Mouse (Mus musculus) hindbrain, embryonic 16.5 days (tissue): ENCODE data around the gene Numbl. TPM values are rescaled to one million over a fixed set of nuclear protein-coding genes. Genes with fewer than 3 reads are reported as not detected.
"Not testable (repeated sequence)": the region's sequence is repeated elsewhere in the genome, so short reads cannot be mapped to it uniquely, and the experiment has no call there.

Experiments
- ATAC-seq: fragments of 200-750 bp; cut with Nextera tagmentation; 2 replicates; pipeline ENCODE4 v1.8.0; 2017; ENCODE audit warnings: moderate TSS enrichment, moderate library complexity
- H3K27ac ChIP-seq: fragments of 300-500 bp; sonication (generic); 2 replicates; pipeline ENCODE4 v1.5.1; 2014; ENCODE audit warnings: low read depth, mild to moderate bottlenecking, control low read depth, low read length, moderate library complexity
- H3K27me3 ChIP-seq: fragments of 300-500 bp; sonication (generic); replicated peaks from 2 replicates; pipeline ENCODE4 v1.6.1; 2014; ENCODE audit warnings: low read length; ENCODE audit not compliant: control insufficient read depth, insufficient read depth
- H3K36me3 ChIP-seq: fragments of 300-500 bp; sonication (generic); 2 replicates; pipeline ENCODE4 v1.6.1; 2014; ENCODE audit warnings: mild to moderate bottlenecking, low read length, moderate library complexity, mixed read lengths; ENCODE audit not compliant: control insufficient read depth, insufficient read depth
- H3K4me1 ChIP-seq: fragments of 300-500 bp; sonication (generic); 2 replicates; pipeline ENCODE4 v1.6.1; 2014; ENCODE audit warnings: low read depth, low read length; ENCODE audit not compliant: control insufficient read depth, insufficient read depth
- H3K4me2 ChIP-seq: fragments of 300-500 bp; sonication (generic); 2 replicates; pipeline ENCODE4 v1.6.1; 2014; ENCODE audit warnings: mild to moderate bottlenecking, low read length, control low read depth, moderate library complexity
- H3K4me3 ChIP-seq: fragments of 300-500 bp; sonication (generic); 2 replicates; pipeline ENCODE4 v1.5.1; 2014; ENCODE audit warnings: mild to moderate bottlenecking, low read length, control low read depth, moderate library complexity
- H3K9ac ChIP-seq: fragments of 300-500 bp; sonication (generic); 2 replicates; pipeline ENCODE4 v1.6.1; 2014; ENCODE audit warnings: low read depth, mild to moderate bottlenecking, control low read depth, low read length, moderate library complexity
- H3K9me3 ChIP-seq: fragments of 300-500 bp; sonication (generic); 2 replicates; pipeline ENCODE4 v1.6.1; 2014; ENCODE audit warnings: mild to moderate bottlenecking, low read length, moderate library complexity; ENCODE audit not compliant: control insufficient read depth
- WGBS: fragments of 180-500 bp; shearing (Covaris S2); extraction: QIAGEN DNeasy Blood & Tissue Kit; methylation state at CpG from one replicate; pipeline ENCODE4 v1.1.7; 2014; 5-methylcytosine and 5-hydroxymethylcytosine counted together
- polyA plus RNA-seq: library from polyadenylated mRNA; unstranded; fragments of >200 nt; fragmentation: Nextera tagmentation; extraction: Ambion mirVana; gene quantifications from 2 replicates; pipeline ENCODE4 v1.2.1, GENCODE M21; 2015

Gene Numbl
- polyA plus RNA-seq, 1 experiment from 2014 or later = 54.4 TPM

DNA sequence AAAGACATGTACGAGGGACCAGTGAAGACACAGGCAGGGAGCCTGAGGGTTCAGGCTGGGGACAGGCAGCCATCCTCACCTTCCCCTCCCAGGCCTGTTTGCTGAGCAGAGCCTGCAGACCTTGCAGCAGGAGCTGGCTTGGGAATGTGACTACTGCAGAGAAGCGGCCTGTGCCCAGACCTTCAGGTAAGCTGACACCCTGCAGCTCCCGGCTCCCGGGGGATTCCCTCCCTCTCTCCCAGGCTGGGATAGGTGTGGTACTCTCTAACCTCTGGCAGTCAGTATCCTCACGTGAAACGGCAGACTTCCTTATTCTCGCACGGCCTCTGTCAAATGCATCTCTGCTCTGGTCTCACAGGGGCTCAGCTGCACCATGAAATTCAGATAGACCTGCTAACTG is 15.0 kb upstream of the Numbl start:
- Histone ChIP-seq H3K9me3 (no peaks in the 10 kb centered on the region), H3K27me3 (no peaks in the 10 kb centered on the region), H3K4me3 (no peak overlapping the region), H3K27ac (no peak overlapping the region), H3K4me2 (no peak overlapping the region), H3K9ac (no peak overlapping the region), H3K4me1 (no peaks in the 10 kb centered on the region), H3K36me3 (peaks cover 29% of the 10 kb centered on the region)
- ATAC-seq = no peak
- 75% methylated on average over 8 of the region's 8 CpGs for WGBS

DNA sequence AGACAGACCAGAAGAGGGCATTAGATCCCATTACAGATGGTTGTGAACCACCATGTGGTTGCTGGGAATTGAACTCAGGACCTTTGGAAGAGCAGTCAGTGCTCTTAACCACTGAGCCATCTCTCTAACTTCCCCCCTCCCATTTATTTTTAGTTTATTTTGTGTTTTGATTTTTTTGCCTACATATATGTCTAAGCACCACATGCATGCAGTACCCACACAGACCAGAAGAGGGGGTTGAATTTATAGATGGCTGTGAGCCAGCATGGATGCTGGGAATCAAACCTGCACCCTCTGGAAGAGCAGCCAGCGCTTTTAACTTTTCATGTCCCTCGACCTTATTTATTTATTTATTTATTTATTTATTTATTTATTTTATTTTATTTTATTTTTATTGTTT is 14.1 kb upstream of the Numbl start:
- 78% methylated on average over 2 of the region's 2 CpGs for WGBS
- H3K36me3 ChIP-seq = peaks cover 29% of the 10 kb centered on the region

DNA sequence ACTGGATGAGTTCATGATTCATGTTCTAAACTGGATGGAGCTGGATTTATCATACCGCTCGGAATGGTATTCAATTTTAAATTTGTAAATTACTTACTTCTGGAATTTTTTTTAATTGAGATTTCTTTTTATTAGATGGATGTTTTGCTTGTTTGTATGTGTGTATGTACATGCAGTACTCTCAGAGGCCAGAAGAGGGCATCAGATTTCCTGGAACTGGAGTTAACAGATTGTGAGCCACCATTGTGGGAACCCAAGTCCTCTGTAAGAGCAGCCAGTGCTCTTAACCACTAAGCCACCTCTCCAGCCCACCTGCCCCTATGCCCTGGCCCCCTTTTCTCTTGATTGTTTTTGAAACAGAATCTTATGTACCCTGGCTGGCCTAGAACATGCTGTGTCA is 9.1 kb upstream of the Numbl start:
- 94% methylated on average over 2 of the region's 2 CpGs for WGBS
- Histone ChIP-seq H3K4me1 (no peaks in the 10 kb centered on the region), H3K9ac (no peak overlapping the region), H3K27ac (no peak overlapping the region), H3K36me3 (0 out of 2 replicates have a peak, but pooled peaks cover 7% of the 10 kb centered on the region), H3K4me3 (no peak overlapping the region), H3K4me2 (no peak overlapping the region), H3K27me3 (no peaks in the 10 kb centered on the region), H3K9me3 (no peaks in the 10 kb centered on the region)
- ATAC-seq = no peak

More for the DNA sequence above, 14.1 kb upstream of the Numbl start:
- H3K9ac ChIP-seq, H3K4me1 ChIP-seq, H3K27ac ChIP-seq, H3K4me3 ChIP-seq, ATAC-seq, H3K4me2 ChIP-seq, H3K9me3 ChIP-seq, H3K27me3 ChIP-seq: not testable (repeated sequence)

DNA sequence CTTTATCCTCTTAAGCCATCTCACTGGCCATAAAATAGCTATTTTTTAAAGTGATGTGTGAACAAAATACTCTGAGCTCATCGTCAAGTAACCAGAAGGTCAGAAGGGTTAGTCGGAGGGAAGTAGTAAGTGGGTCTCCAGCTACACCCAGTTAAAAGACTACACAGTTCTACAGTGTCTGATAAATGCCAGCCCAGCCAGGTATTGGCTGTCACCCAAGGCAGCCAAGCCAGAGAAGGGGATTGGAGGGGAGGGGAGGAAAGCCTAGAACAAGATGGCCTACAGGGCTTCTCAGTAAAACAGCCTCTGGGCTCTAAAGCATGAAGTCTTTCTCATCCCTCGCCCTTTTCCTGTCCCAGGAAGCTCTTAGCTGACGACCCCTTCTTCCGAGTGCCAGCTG is 8.3 kb upstream of the Numbl start:
- peak; percentile 48; the same call in 1 of the 2 replicates for ATAC-seq
- 85% methylated on average over 5 of the region's 5 CpGs for WGBS
- Histone ChIP-seq H3K27me3 (no peaks in the 10 kb centered on the region), H3K36me3 (0 out of 2 replicates have a peak, but pooled peaks cover 7% of the 10 kb centered on the region), H3K27ac (no peak overlapping the region), H3K9me3 (no peaks in the 10 kb centered on the region), H3K4me3 (no peak overlapping the region), H3K9ac (no peak overlapping the region), H3K4me2 (no peak overlapping the region), H3K4me1 (no peaks in the 10 kb centered on the region)

DNA sequence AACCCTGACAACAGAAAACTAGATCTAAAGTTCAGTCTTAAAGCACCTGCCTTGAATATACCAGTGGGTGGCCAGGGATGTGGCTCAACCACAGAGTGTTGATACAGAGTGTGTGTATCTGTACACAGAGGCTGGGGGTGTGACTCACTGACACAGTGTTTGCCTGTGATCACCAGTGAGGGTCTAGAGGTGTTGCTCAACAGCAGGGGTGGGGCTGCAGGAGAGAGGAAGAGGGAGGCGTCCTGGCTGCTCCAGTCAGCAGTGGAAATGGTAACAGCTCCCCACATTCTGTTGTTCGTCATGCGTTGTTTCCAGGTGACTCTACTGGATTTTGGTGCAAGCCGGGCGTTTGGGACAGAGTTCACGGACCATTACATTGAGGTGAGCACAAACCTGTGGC is 6.3 kb upstream of the Numbl start:
- no peaks in the 10 kb centered on the region for H3K27me3 ChIP-seq
- H3K9ac ChIP-seq = no peak overlapping the region
- H3K36me3 ChIP-seq = no peaks in the 10 kb centered on the region
- no peaks in the 10 kb centered on the region for H3K9me3 ChIP-seq
- H3K4me1 ChIP-seq = no peaks in the 10 kb centered on the region
- no peak for ATAC-seq
- H3K4me3 ChIP-seq = no peak overlapping the region
- WGBS = 88% methylated on average over 6 of the region's 6 CpGs
- H3K27ac ChIP-seq = no peak overlapping the region
- no peak overlapping the region for H3K4me2 ChIP-seq

DNA sequence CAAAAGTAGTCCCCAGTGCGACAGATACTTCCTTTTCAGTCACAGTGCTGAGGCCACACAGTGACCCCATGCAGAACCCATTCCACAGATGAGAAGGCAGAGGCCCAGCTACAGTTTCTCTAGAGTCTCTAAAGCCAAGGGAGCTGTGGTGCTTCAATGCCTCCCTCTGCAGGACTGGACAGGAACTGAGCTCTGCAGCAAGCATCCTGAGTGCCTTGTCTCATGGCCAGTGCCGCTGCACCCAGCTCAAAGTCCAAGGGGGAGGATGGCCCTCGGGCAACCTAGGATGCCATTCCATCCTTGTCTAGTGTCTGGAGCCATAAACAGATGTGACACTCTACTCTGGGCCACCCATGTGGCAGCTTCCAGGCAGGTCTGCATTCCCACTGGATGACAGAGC is 2.5 kb upstream of the Numbl start:
- Histone ChIP-seq H3K4me2 (no peak overlapping the region), H3K36me3 (no peaks in the 10 kb centered on the region), H3K4me1 (peaks cover 16% of the 10 kb centered on the region), H3K9ac (no peak overlapping the region), H3K27ac (no peak overlapping the region), H3K27me3 (no peaks in the 10 kb centered on the region), H3K4me3 (no peak overlapping the region), H3K9me3 (no peaks in the 10 kb centered on the region)
- WGBS = 76% methylated on average over 3 of the region's 3 CpGs
- ATAC-seq = no peak

DNA sequence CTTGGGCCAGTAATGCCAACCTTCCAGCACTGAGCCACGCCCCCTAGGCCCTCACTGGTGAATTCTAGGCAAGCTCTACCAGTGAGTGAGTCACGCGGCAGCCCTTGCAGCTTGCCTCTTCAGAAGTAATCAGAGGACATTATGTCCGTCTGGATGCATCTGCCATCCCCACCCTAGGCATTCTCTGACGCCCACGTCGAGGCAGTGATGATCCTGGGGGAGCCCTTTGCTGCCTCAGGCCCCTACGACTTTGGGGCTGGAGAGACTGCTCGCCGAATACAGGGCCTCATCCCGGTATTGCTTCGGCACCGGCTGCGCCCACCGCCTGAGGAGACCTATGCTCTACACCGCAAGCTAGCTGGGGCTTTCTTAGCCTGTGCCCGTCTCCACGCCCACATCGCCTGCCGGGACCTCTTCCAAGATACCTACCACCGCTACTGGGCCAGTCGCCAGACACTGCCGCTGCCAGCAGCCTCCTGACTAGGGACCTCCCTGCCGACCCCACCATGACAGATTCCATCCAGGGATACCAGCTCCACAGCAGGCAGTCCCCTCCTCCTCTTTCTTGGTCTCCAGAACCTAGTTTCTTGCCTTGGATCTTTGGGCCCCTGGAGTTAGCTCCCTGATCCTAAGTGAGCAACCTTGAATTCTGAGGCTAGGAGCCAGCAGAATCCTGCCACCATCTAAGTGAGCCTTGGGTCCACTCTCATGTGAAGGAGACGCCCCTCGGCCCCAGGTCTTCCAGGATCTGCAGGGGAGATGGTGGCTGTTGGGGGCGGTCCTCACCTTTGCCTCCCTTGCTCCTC is 984 bp upstream of the Numbl start:
- peak overlapping the region; percentile 50 for H3K9ac ChIP-seq
- peak; percentile 18 for ATAC-seq
- H3K36me3 ChIP-seq = peaks cover under 1% of the 10 kb centered on the region; the same call in 1 of the 2 replicates
- no peaks in the 10 kb centered on the region for H3K27me3 ChIP-seq
- H3K4me3 ChIP-seq = peak overlapping the region; percentile 72
- 7% methylated on average over 27 of the region's 27 CpGs for WGBS
- H3K9me3 ChIP-seq = no peaks in the 10 kb centered on the region
- H3K4me1 ChIP-seq = peaks cover 28% of the 10 kb centered on the region
- peak overlapping the region; percentile 92 for H3K27ac ChIP-seq
- peak overlapping the region; percentile 89 for H3K4me2 ChIP-seq

DNA sequence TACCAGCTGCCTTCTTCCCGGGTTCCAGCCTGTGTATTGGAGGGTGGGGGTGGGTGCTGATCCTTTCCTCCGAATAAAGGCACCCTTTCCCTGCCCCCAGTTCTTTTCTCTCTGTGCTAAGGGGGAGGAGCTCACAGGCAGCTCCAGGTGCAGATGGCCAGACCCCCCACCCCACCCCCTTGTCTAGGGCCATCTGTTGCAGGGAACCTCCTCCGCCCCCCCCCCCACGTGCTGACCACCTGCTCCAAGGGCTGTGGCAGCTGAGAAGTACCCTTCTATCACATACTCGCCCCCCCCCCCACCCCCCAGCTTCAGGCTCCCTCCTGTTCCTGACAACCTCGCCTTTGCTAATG is 405 bp upstream of the Numbl start:
- peak overlapping the region; percentile 89 for H3K4me2 ChIP-seq
- H3K27ac ChIP-seq = peak overlapping the region; percentile 92
- peaks cover 28% of the 10 kb centered on the region for H3K4me1 ChIP-seq
- H3K27me3 ChIP-seq = no peaks in the 10 kb centered on the region
- H3K4me3 ChIP-seq = peak overlapping the region; percentile 72
- ATAC-seq = peak; percentile 18; the same call in 1 of the 2 replicates
- no peaks in the 10 kb centered on the region for H3K9me3 ChIP-seq
- H3K36me3 ChIP-seq = peaks cover 6% of the 10 kb centered on the region
- 3% methylated on average over 4 of the region's 6 CpGs for WGBS
- H3K9ac ChIP-seq = peak overlapping the region; percentile 80

DNA sequence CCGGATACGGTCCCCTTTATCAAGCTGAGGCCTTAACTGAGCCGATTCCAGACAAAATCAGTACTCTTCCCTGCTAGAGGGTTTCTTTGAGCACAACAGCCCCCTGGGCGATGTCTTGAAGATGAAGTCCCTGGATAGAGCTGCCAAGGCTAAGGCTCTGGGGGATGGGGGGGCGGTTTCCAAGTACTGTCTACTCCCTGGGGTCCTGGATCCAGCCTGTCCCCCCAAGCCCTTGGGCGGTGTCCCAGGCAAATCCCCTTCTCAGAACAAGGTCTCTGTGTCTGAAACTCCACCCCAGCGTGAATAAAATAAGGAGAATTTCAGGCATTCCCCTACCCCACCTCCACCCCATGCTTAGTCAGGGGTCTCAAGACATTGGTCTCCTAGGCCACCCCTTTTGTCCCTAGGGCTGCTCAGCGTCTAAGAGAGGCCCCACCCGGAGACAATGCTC is 1.1 kb downstream of the Numbl start:
- H3K4me3 ChIP-seq = peak overlapping the region; percentile 72
- 2% methylated on average over 9 of the region's 9 CpGs for WGBS
- ATAC-seq = peak; percentile 7; the same call in 1 of the 2 replicates
- no peaks in the 10 kb centered on the region for H3K9me3 ChIP-seq
- peaks cover 15% of the 10 kb centered on the region for H3K36me3 ChIP-seq
- H3K9ac ChIP-seq = peak overlapping the region; percentile 80
- H3K27me3 ChIP-seq = no peaks in the 10 kb centered on the region
- peaks cover 28% of the 10 kb centered on the region for H3K4me1 ChIP-seq
- peak overlapping the region; percentile 92 for H3K27ac ChIP-seq
- H3K4me2 ChIP-seq = peak overlapping the region; percentile 89
